Mouse (Mus musculus) neural tube, embryonic 14.5 days (tissue): Measurements from ENCODE around the gene Cpeb1. TPM values are rescaled to one million over a fixed set of nuclear protein-coding genes. Genes with fewer than 3 reads are reported as not detected.

ENCODE experiments used
- ATAC-seq: fragments of 200-750 bp; cut with Nextera tagmentation; 2 replicates; pipeline ENCODE4 v1.8.0; 2017; ENCODE audit warnings: low read depth, mild to moderate bottlenecking, moderate TSS enrichment, moderate library complexity
- H3K27ac ChIP-seq: fragments of 300-500 bp; sonication (generic); 2 replicates; pipeline ENCODE4 v1.5.1; 2014; ENCODE audit warnings: low read depth, mild to moderate bottlenecking, control low read depth, low read length, moderate library complexity, mixed read lengths
- H3K27me3 ChIP-seq: fragments of 300-500 bp; sonication (generic); 2 replicates; pipeline ENCODE4 v1.6.1; 2014; ENCODE audit warnings: low read length; ENCODE audit not compliant: control insufficient read depth, insufficient read depth
- H3K36me3 ChIP-seq: fragments of 300-500 bp; sonication (generic); 2 replicates; pipeline ENCODE4 v1.6.1; 2014; ENCODE audit warnings: low read length, mixed read lengths; ENCODE audit not compliant: control insufficient read depth, insufficient read depth
- H3K4me1 ChIP-seq: fragments of 300-500 bp; sonication (generic); 2 replicates; pipeline ENCODE4 v1.6.1; 2014; ENCODE audit warnings: low read length; ENCODE audit not compliant: control insufficient read depth, insufficient read depth
- H3K4me2 ChIP-seq: fragments of 300-500 bp; sonication (generic); 2 replicates; pipeline ENCODE4 v1.6.1; 2014; ENCODE audit warnings: mild to moderate bottlenecking, low read depth, low read length, control low read depth
- H3K4me3 ChIP-seq: fragments of 300-500 bp; sonication (generic); 2 replicates; pipeline ENCODE4 v1.5.1; 2014; ENCODE audit warnings: low read depth, low read length, control low read depth, mixed read lengths
- H3K9ac ChIP-seq: fragments of 300-500 bp; sonication (generic); replicated peaks from 2 replicates; pipeline ENCODE4 v1.6.1; 2014; ENCODE audit warnings: low read depth, mild to moderate bottlenecking, control low read depth, low read length, mixed read lengths
- H3K9me3 ChIP-seq: fragments of 300-500 bp; sonication (generic); 2 replicates; pipeline ENCODE4 v1.6.1; 2016; ENCODE audit warnings: low read length; ENCODE audit not compliant: control insufficient read depth
- WGBS: fragments of 180-500 bp; shearing (Covaris S2); extraction: QIAGEN DNeasy Blood & Tissue Kit; methylation state at CpG from one replicate; pipeline ENCODE4 v1.1.7; 2014; 5-methylcytosine and 5-hydroxymethylcytosine counted together
- polyA plus RNA-seq: library from polyadenylated mRNA; unstranded; fragments of >200 nt; fragmentation: Nextera tagmentation; extraction: Ambion mirVana; gene quantifications from 2 replicates; pipeline ENCODE4 v1.2.1, GENCODE M21; 2014

The Cpeb1 gene
- polyA plus RNA-seq, 1 experiment from 2014 or later, result 8.0 TPM

- no peak overlapping the region for H3K4me3 ChIP-seq
- H3K9ac ChIP-seq, result no peak overlapping the region
- no peaks in the 10 kb centered on the region for H3K9me3 ChIP-seq
- no peaks in the 10 kb centered on the region for H3K4me1 ChIP-seq
- WGBS, result 84% methylated on average over 6 of the region's 6 CpGs
- no peak overlapping the region for H3K27ac ChIP-seq
- no peaks in the 10 kb centered on the region for H3K27me3 ChIP-seq
- no peak overlapping the region for H3K4me2 ChIP-seq
- H3K36me3 ChIP-seq, result no peaks in the 10 kb centered on the region
- ATAC-seq, result no peak
Observed at GRCm38 (mm10) chr7:81326859-81327258, 128.4 kb downstream of the Cpeb1 start.

GRCm38 (mm10) chr7:81326043-81326442 is 129.2 kb downstream of the Cpeb1 start:
- Histone ChIP-seq H3K36me3 (no peaks in the 10 kb centered on the region), H3K4me3 (no peak overlapping the region), H3K27ac (no peak overlapping the region), H3K4me2 (no peak overlapping the region), H3K9me3 (no peaks in the 10 kb centered on the region), H3K9ac (no peak overlapping the region), H3K27me3 (no peaks in the 10 kb centered on the region), H3K4me1 (no peaks in the 10 kb centered on the region)
- no peak for ATAC-seq
- WGBS, result 88% methylated on average over 12 of the region's 12 CpGs

GRCm38 (mm10) chr7:81321776-81322175 is 133.5 kb downstream of the Cpeb1 start:
- H3K4me1 ChIP-seq, result no peaks in the 10 kb centered on the region
- no peaks in the 10 kb centered on the region for H3K27me3 ChIP-seq
- H3K9ac ChIP-seq, result no peak overlapping the region
- 81% methylated on average over 5 of the region's 5 CpGs for WGBS
- H3K27ac ChIP-seq, result no peak overlapping the region
- H3K36me3 ChIP-seq, result no peaks in the 10 kb centered on the region
- ATAC-seq, result no peak
- H3K9me3 ChIP-seq, result no peaks in the 10 kb centered on the region
- H3K4me3 ChIP-seq, result no peak overlapping the region
- H3K4me2 ChIP-seq, result no peak overlapping the region

- Histone ChIP-seq H3K4me2 (no peak overlapping the region), H3K9me3 (no peaks in the 10 kb centered on the region), H3K27me3 (no peaks in the 10 kb centered on the region), H3K4me1 (no peaks in the 10 kb centered on the region), H3K36me3 (no peaks in the 10 kb centered on the region), H3K9ac (no peak overlapping the region), H3K4me3 (no peak overlapping the region), H3K27ac (no peak overlapping the region)
- no peak for ATAC-seq
- 89% methylated on average over 6 of the region's 6 CpGs for WGBS
Observed at GRCm38 (mm10) chr7:81319749-81320148, 135.5 kb downstream of the Cpeb1 start.

GRCm38 (mm10) chr7:81315583-81315982 is 139.7 kb downstream of the Cpeb1 start:
- no peaks in the 10 kb centered on the region for H3K9me3 ChIP-seq
- WGBS, result 79% methylated on average over 8 of the region's 8 CpGs
- H3K4me1 ChIP-seq, result no peaks in the 10 kb centered on the region
- no peak overlapping the region for H3K4me2 ChIP-seq
- no peaks in the 10 kb centered on the region for H3K27me3 ChIP-seq
- ATAC-seq, result no peak
- H3K27ac ChIP-seq, result no peak overlapping the region
- no peak overlapping the region for H3K4me3 ChIP-seq
- H3K36me3 ChIP-seq, result no peaks in the 10 kb centered on the region
- H3K9ac ChIP-seq, result no peak overlapping the region

GRCm38 (mm10) chr7:81311581-81311980 is 143.7 kb downstream of the Cpeb1 start:
- no peak overlapping the region for H3K9ac ChIP-seq
- no peaks in the 10 kb centered on the region for H3K9me3 ChIP-seq
- no peak overlapping the region for H3K4me2 ChIP-seq
- ATAC-seq, result no peak
- H3K36me3 ChIP-seq, result no peaks in the 10 kb centered on the region
- no peak overlapping the region for H3K27ac ChIP-seq
- H3K27me3 ChIP-seq, result no peaks in the 10 kb centered on the region
- H3K4me3 ChIP-seq, result no peak overlapping the region
- no peaks in the 10 kb centered on the region for H3K4me1 ChIP-seq

- H3K4me1 ChIP-seq, result no peaks in the 10 kb centered on the region
- no peak for ATAC-seq
- H3K27me3 ChIP-seq, result no peaks in the 10 kb centered on the region
- no peaks in the 10 kb centered on the region for H3K36me3 ChIP-seq
- H3K9ac ChIP-seq, result no peak overlapping the region
- H3K27ac ChIP-seq, result no peak overlapping the region
- no peak overlapping the region for H3K4me3 ChIP-seq
- WGBS, result 83% methylated on average over 1 of the region's 1 CpGs
- no peak overlapping the region for H3K4me2 ChIP-seq
- H3K9me3 ChIP-seq, result no peaks in the 10 kb centered on the region
Observed at GRCm38 (mm10) chr7:81311130-81311529, 144.1 kb downstream of the Cpeb1 start.

GRCm38 (mm10) chr7:81309247-81309646 is 146.0 kb downstream of the Cpeb1 start:
- no peak overlapping the region for H3K9ac ChIP-seq
- no peaks in the 10 kb centered on the region for H3K4me1 ChIP-seq
- H3K27ac ChIP-seq, result no peak overlapping the region
- H3K9me3 ChIP-seq, result no peaks in the 10 kb centered on the region
- no peaks in the 10 kb centered on the region for H3K36me3 ChIP-seq
- H3K4me3 ChIP-seq, result no peak overlapping the region
- H3K4me2 ChIP-seq, result no peak overlapping the region
- no peak for ATAC-seq
- WGBS, result 93% methylated on average over 6 of the region's 6 CpGs
- no peaks in the 10 kb centered on the region for H3K27me3 ChIP-seq

- Histone ChIP-seq H3K4me2 (no peak overlapping the region), H3K9me3 (no peaks in the 10 kb centered on the region), H3K27ac (no peak overlapping the region), H3K4me1 (no peaks in the 10 kb centered on the region), H3K27me3 (no peaks in the 10 kb centered on the region), H3K36me3 (no peaks in the 10 kb centered on the region), H3K9ac (no peak overlapping the region), H3K4me3 (no peak overlapping the region)
- WGBS, result 53% methylated on average over 8 of the region's 8 CpGs
- no peak for ATAC-seq
Observed at GRCm38 (mm10) chr7:81307735-81308134, 147.5 kb downstream of the Cpeb1 start.

GRCm38 (mm10) chr7:81304675-81305074 is 150.6 kb downstream of the Cpeb1 start:
- Histone ChIP-seq H3K9ac (no peak overlapping the region), H3K36me3 (no peaks in the 10 kb centered on the region), H3K27ac (no peak overlapping the region), H3K9me3 (no peaks in the 10 kb centered on the region), H3K4me3 (no peak overlapping the region), H3K27me3 (no peaks in the 10 kb centered on the region), H3K4me1 (no peaks in the 10 kb centered on the region), H3K4me2 (no peak overlapping the region)
- WGBS, result 86% methylated on average over 5 of the region's 5 CpGs
- ATAC-seq, result no peak
